Mouse (Mus musculus): ENCODE results near the gene Ssxb3. TPM values are rescaled to one million over a fixed set of nuclear protein-coding genes. Genes with fewer than 3 reads are reported as not detected.
"Not testable (repeated sequence)": the region's sequence is repeated elsewhere in the genome, so short reads cannot be mapped to it uniquely, and the experiment has no call there.

The Ssxb3 gene
- not detected for total RNA-seq (2021)
- long read RNA-seq, experiment 1 = 0 reads
- long read RNA-seq, experiment 2 = 0 reads

DNA sequence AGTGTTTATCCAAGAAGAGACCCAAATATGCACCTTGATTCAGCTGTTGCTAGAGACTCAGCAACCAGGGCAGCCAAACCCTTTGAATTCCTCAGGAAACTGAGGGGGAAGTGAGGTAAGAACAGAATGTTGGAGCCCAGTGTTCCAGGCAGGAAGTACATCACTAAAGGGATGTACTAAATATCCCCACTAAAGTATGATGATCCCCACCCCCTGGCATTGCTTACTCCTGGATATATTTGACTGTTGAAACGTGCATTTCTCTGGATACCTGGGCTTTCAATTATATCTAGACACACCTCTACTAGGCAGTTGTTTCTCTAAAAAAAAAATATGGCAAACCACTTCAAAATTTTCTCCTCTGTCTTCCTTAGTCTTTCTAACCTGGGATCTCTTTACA is at the start of gene Ssxb3:
Ssxb3 (minus strand) TSS at position 101 of the 400 bp plus-strand sequence.
- not testable (repeated sequence) for DNase-seq (ENCODE audit: low spot score in 2 of 2)

DNA sequence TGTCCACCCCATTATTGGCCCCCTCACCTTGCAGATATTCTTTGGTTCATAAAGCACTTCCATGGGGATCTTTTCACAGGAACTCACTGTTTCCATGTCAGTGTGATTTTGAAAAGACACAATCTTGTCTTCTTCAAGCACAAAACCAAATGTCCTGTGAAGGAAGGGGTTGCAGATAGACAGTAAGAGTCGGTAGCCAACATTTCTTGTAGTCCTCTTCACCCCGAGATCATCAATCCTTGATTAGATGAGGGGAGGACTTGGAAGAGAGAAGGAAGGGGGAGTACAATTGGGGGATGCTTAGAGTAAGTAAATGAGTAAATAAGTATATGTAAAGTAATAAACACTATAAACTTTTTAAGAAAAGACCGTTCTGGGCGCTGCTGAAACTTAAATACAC is 43.5 kb downstream of the Ssxb3 start, which contains the start of gene Ssxb6:
Ssxb6 (minus strand) TSS at position 101 of the 400 bp plus-strand sequence.
- not testable (repeated sequence) for DNase-seq (ENCODE audit: low spot score in 2 of 2)

Other genes with a start within 250 kb of the Ssxb3 start
- gene Ssxb9, start 224.8 kb downstream of the Ssxb3 start, total RNA-seq (2021) = not detected
- gene Ssxb1, start 178.5 kb downstream of the Ssxb3 start, total RNA-seq (2021) = not detected
- gene Ssxb2, start 130.1 kb downstream of the Ssxb3 start, total RNA-seq (2021) = not detected
- gene Gm14459, start 66.9 kb downstream of the Ssxb3 start, total RNA-seq (2021) = not detected
- not detected for gene Ssxb6, start 43.6 kb downstream of the Ssxb3 start, total RNA-seq (2021)
- not detected for gene Ssxb8, start 99.0 kb upstream of the Ssxb3 start, total RNA-seq (2021)
- gene Ssx9, start 156.6 kb upstream of the Ssxb3 start, total RNA-seq (2021) = not detected
- not detected for gene Ssxb5, start 211.9 kb upstream of the Ssxb3 start, total RNA-seq (2021)